Mouse (Mus musculus) splenic B cell, adult 2 months (primary cell): ENCODE data around the gene Creb5.

ENCODE experiments used
- DNase-seq: peaks from one replicate; pipeline ENCODE4 v3.0.0-alpha.2; 2011; ENCODE audit warnings: low read depth, low spot score
- H3K27me3 ChIP-seq: 2 replicates; pipeline ENCODE4 v1.6.1; 2012; ENCODE audit warnings: mild to moderate bottlenecking, low read length, moderate library complexity, mixed read lengths; ENCODE audit not compliant: control insufficient read depth, poor library complexity, insufficient read depth, severe bottlenecking
- H3K36me3 ChIP-seq: 2 replicates; pipeline ENCODE4 v1.6.1; 2012; ENCODE audit warnings: mild to moderate bottlenecking, low read length, moderate library complexity, mixed read lengths; ENCODE audit not compliant: control insufficient read depth, poor library complexity, insufficient read depth, severe bottlenecking

Creb5 gene

DNA sequence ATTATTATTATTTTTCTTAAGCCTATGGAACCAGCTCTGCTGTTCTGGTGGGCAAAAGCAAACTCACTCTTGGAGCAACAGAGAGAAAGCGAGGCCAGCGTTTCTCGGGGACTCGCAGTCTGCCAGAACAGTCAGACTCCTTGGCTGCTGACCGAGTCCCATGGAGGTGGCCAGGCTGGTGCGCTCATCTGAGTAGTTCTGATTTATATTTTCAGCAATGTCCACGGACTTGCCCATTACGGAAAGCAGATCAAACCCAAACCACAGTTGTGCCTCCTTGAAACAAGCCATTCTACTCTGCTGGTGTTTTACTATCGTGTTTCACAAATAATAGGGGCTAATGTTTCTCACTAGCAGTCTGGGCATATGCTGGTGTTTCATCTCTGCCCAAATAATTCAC is 408.1 kb downstream of the Creb5 start:
- H3K36me3 ChIP-seq = no peaks in the 10 kb centered on the region
- no peak for DNase-seq
- no peaks in the 10 kb centered on the region for H3K27me3 ChIP-seq

- no peak for DNase-seq
- Histone ChIP-seq H3K36me3 (no peaks in the 10 kb centered on the region), H3K27me3 (no peaks in the 10 kb centered on the region)
Measured at GRCm38 (mm10) chr6:53696471-53696870, 409.4 kb downstream of the Creb5 start.

DNA sequence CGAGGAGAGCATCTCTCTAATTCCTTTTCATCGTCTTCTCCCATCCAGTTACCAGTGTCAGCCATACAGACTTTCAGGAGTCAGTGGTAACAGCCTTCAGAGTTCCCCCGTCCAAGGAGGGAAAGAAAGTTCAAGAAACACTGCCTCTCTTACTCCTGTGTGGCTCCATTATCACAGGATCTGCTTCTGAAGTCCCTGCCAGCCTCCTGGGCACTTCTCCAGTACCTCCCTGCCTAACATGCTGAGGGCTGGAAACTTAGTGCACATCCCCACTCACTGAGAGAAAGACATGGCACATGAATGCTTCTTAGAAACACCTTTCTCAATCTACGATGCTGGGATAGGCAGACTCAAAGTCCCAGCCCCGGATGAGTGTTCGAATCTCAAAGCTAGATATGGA is 409.9 kb downstream of the Creb5 start:
- no peaks in the 10 kb centered on the region for H3K36me3 ChIP-seq
- DNase-seq = no peak
- no peaks in the 10 kb centered on the region for H3K27me3 ChIP-seq

DNA sequence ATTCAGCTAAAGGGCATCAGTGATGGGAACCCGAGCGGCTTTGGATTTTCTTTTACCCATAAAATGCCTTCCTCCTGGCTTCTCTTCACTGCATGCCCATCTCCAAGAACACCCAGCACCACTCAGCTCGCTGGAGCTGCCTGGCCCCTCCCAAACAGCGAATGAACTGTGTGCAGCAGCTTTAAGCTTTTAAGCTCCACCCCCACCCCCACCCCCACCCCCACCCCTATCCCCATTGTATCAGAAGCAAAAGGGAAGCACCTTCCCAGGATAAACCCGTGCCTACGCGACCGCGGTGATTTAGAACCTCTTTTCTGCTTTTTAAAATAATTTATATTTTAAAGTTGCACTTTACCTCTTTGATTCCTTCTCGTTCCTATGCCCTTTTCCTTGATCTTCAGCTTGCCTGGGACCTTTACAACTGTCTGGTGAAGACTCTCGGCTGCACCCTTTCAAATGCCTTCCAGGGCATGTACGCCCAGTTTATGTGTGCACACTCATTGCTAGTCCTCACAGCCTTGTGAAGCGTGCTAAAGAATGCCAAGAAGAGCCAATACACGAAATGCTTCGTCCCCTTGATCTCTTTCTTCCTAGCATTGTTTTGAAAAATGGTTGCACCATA is 411.2 kb downstream of the Creb5 start:
- DNase-seq = no peak
- no peaks in the 10 kb centered on the region for H3K36me3 ChIP-seq
- H3K27me3 ChIP-seq = no peaks in the 10 kb centered on the region

DNA sequence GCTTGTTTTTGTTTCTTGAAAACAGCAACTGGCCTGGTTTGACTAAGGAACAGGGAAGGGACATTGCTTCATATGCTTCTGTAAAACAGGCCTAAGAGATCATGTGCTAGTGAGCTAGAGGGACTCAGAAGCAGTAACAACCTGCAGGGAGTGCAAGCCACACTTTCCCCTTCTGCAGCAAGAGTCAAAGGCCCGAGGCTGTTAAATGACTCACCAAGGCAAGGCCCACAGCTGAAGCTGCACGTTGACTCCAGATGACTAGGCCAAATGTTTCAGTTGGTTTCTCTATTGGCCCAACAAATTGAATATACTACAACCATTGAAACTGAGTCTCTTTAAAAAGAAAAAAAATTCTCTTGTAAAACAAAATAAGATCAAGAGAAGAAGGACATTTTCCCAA is 417.4 kb downstream of the Creb5 start:
- Histone ChIP-seq H3K36me3 (no peaks in the 10 kb centered on the region), H3K27me3 (no peaks in the 10 kb centered on the region)
- no peak for DNase-seq

GRCm38 (mm10) chr6:53706604-53707330 is 419.7 kb downstream of the Creb5 start:
- no peaks in the 10 kb centered on the region for H3K36me3 ChIP-seq
- no peaks in the 10 kb centered on the region for H3K27me3 ChIP-seq
- no peak for DNase-seq

GRCm38 (mm10) chr6:53707795-53708194 is 420.7 kb downstream of the Creb5 start:
- H3K36me3 ChIP-seq = no peaks in the 10 kb centered on the region
- H3K27me3 ChIP-seq = no peaks in the 10 kb centered on the region
- DNase-seq = no peak

DNA sequence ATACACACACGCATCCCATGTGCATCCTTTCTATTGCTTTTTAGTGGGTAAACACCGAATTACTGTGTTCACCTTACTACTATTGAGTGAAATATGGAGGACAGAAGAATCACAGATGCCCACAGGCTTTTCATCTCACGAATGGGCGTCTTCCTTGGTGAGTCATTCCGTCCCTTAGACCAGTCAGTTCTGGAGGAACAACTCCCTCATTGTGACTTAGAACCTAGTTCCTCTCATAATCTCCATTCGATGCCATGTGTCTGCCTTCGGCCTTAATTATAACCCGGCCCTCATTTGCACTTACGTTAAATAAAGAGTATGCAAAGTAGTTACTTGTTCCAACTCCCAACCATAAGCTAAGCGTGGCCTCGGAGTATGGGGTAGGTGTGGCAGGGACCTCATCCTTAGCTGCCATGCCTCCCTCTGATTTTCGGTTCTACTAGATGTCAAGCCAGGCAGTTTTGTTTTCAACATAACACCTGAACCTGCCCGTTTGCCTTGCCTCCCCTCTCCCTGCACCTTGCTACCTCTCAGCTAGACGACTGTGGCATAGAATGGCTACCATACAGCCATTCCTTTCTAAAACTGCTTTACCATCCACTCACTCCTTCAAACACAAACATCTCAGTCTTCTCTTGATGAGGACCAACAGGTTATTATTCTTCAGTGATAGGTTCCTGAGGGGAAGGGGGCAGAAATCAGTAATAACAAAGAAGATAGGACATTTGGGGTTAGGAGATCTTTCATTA is 422.8 kb downstream of the Creb5 start:
- no peaks in the 10 kb centered on the region for H3K27me3 ChIP-seq
- no peak for DNase-seq
- no peaks in the 10 kb centered on the region for H3K36me3 ChIP-seq

DNA sequence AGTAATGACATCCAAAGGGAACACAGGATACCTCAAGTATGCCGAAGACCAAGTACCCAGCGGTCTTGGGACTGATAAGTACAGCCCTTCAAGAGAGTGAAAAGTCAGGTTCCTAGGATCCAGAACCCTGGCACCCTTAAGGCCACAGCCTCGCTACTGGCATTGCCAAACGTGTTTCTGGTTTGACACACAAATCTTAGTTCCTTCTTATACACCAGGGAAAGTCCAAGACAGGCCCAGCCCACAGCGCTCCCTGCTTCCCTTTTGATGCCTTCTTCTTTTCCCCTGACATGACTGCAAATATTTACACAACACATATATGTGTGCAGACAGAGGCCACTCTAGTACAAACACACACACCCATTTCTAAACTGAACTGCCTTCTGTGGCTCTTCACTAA is 423.5 kb downstream of the Creb5 start:
- no peaks in the 10 kb centered on the region for H3K36me3 ChIP-seq
- DNase-seq = no peak
- no peaks in the 10 kb centered on the region for H3K27me3 ChIP-seq

GRCm38 (mm10) chr6:53713152-53713551 is 426.1 kb downstream of the Creb5 start:
- Histone ChIP-seq H3K36me3 (no peaks in the 10 kb centered on the region), H3K27me3 (no peaks in the 10 kb centered on the region)
- DNase-seq = no peak

DNA sequence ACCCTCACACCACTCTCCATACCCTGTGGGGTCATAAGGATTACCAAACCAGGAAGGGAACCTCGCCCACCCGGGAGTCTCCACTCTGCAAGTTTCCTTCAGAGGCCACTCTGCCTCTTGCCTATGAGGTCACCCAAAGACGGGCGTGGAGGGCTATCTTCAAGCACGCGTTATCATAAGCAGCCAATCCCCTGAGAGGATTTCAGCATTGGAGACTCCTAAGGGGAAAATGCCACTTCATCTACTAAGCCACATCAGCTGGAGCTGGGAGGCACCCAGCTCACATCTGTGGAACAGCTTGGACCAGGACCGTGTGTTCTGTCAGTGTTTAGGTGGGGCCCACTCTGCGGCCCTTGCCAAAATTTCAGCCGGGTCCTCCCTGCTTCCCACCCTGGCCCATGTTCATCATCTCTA is 427.8 kb downstream of the Creb5 start:
- H3K27me3 ChIP-seq = no peaks in the 10 kb centered on the region
- DNase-seq = no peak

GRCm38 (mm10) chr6:53716013-53716412 is 428.9 kb downstream of the Creb5 start:
- Histone ChIP-seq H3K36me3 (no peaks in the 10 kb centered on the region), H3K27me3 (no peaks in the 10 kb centered on the region)
- DNase-seq = no peak

More for the DNA sequence above, 427.8 kb downstream of the Creb5 start:
- no peaks in the 10 kb centered on the region for H3K36me3 ChIP-seq

GRCm38 (mm10) chr6:53720009-53720408 is 432.9 kb downstream of the Creb5 start:
- no peaks in the 10 kb centered on the region for H3K36me3 ChIP-seq

GRCm38 (mm10) chr6:53721595-53721994 is 434.5 kb downstream of the Creb5 start:
- peak; percentile 57 for DNase-seq
- no peaks in the 10 kb centered on the region for H3K36me3 ChIP-seq
- H3K27me3 ChIP-seq = no peaks in the 10 kb centered on the region

More at GRCm38 (mm10) chr6:53720009-53720408, 432.9 kb downstream of the Creb5 start:
- no peaks in the 10 kb centered on the region for H3K27me3 ChIP-seq
- no peak for DNase-seq

DNA sequence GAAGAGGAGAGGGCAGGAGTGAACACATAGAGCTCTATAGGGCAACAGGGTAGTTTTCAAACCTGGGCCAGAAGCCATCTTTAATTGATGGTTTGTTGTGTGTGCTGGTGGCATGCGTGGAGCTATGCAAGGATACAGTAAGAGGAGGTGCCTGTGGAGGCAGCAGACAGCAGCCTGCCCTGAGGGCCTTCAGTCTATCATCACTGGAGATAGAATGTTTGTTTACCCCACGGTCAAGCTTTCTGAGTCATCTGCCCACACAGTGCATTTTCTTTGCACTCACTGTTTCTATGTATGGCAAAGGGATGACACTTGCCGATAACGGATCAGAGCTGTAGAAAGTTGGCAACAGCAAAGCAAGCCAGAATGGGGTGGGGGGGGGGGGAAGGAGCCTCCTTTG is 435.6 kb downstream of the Creb5 start:
- DNase-seq = no peak
- no peaks in the 10 kb centered on the region for H3K27me3 ChIP-seq
- no peaks in the 10 kb centered on the region for H3K36me3 ChIP-seq
